Mouse (Mus musculus) macrophage (primary cell): ENCODE measurements around the gene Kif19a. TPM values are rescaled to one million over a fixed set of nuclear protein-coding genes. Genes with fewer than 3 reads are reported as not detected.

Source experiments
- H3K27ac ChIP-seq: fragments of 350-480 bp; formaldehyde crosslinking; 2 replicates; pipeline ENCODE4 v1.9.0; 2021
- H3K36me3 ChIP-seq: fragments of 350-480 bp; formaldehyde crosslinking; 2 replicates; pipeline ENCODE4 v1.9.0; 2021; ENCODE audit errors: inconsistent target
- H3K4me3 ChIP-seq: fragments of 350-480 bp; formaldehyde crosslinking; 2 replicates; pipeline ENCODE4 v1.9.0; 2021; ENCODE audit errors: inconsistent target
- H3K79me2 ChIP-seq: fragments of 350-480 bp; formaldehyde crosslinking; 2 replicates; pipeline ENCODE4 v1.9.0; 2021; ENCODE audit errors: inconsistent target
- WGBS: methylation state at CpG from one replicate; pipeline ENCODE4 v1.1.7; 2026; ENCODE audit warnings: inconsistent platforms; ENCODE audit not compliant: missing documents; 5-methylcytosine and 5-hydroxymethylcytosine counted together
- polyA plus RNA-seq: library from polyadenylated mRNA; stranded (reverse); fragments of 250-400 nt; gene quantifications from 3 replicates; pipeline ENCODE4 v1.2.4, GENCODE M21; 2018; ENCODE audit warnings: inconsistent platforms

Kif19a gene
- polyA plus RNA-seq, 1 experiment from 2014 or later, result 1.9 TPM

DNA sequence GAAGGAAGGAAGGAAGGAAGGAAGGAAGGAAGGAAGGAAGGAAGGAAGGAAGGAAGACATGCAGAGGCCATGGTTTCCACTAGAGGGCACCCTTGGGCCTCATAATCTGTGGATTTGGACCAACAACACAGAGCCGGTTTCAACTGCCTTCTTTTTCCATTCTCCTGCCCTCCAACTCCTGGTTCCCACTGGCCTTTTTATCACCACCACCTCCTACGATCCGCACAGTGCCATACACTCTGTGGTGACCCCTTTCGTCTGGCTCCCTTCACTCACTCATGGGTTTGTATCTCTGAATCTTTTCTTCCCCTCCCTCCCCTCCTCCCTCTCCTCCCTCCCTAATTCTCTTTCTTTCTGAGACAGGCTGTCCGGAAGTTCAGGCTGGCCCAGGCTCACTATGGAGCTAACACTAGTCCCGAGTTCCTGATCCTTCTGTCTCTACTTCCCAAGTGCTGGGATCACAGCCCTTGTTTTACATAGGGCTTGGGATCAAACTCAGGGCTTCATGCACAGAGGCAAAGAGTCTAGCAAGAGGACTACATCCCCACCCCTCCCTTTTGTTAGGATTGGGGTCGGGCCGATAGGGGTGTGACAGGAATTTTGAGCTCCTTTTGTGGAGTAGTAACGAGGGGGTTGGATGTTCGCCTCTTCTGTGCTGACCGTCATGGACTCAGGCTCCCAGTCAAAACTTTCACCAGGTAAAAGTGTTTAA lies 28.1 kb upstream of the Kif19a start:
- Histone ChIP-seq H3K79me2 (no peaks in the 10 kb centered on the region), H3K27ac (no peak overlapping the region), H3K36me3 (no peaks in the 10 kb centered on the region), H3K4me3 (no peak overlapping the region)
- 77% methylated on average over 8 of the region's 11 CpGs for WGBS

DNA sequence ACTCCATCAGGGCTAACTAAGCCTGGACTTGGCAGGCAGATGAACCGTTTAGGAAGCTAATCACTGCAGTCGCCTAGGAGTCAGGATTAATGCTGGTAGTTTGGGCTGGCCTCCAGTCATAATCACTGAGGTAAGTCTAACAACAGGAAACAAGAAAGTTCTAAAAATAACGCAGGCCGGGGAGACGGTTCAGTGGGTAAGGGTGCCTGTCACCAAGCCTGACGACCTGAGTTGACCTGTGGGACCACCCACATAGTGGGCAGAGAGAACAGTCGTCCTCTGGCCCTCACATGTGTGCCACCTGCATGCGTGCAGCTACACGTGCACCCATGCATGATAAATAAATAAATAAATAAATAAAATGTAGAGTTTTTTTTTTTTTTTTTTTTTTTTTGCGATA lies 24.6 kb upstream of the Kif19a start:
- Histone ChIP-seq H3K27ac (no peak overlapping the region), H3K36me3 (no peaks in the 10 kb centered on the region), H3K79me2 (no peaks in the 10 kb centered on the region), H3K4me3 (no peak overlapping the region)
- 13% methylated on average over 8 of the region's 10 CpGs for WGBS

DNA sequence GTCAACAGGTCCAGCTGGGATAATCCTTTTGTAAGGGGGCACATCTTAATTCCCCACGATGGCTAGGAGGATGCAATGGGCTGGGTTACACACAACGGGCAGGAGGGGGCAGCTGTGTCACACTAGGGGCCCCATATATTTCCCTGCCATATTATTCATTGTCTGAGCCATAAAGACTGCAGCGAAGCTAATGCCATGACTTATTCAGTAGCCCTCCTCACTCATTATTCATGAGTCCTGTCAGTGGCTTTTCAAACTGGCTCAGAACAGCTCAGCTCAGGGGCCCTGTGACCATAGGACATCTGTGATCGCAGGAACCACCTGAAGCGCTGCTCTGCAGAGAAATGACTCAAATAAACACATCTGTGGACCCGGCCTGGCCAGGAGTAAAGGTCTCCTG lies 23.7 kb upstream of the Kif19a start:
- no peak overlapping the region for H3K27ac ChIP-seq
- 78% methylated on average over 6 of the region's 6 CpGs for WGBS
- no peak overlapping the region for H3K4me3 ChIP-seq
- H3K36me3 ChIP-seq, result no peaks in the 10 kb centered on the region
- no peaks in the 10 kb centered on the region for H3K79me2 ChIP-seq

DNA sequence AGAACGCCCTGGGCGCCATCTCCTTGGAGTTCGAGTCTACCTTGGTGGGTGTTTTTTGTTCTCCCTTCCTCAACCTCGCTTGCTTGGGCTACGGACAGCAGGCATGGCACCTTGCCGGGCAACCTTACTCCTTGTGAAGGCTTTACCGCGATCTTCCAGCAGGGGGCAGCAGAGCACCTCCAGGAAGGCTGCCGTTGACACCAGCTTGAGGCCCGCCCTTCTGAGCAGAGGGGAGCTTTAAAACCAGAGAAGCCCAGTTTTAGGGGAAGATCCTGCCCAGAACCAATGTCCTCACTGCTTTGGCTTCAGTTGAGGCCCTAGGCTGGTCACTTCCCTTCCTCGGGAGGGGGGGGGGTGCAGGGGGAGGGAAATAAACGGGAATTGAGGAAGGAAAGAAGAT lies 20.1 kb upstream of the Kif19a start:
- WGBS, result 2% methylated on average over 12 of the region's 12 CpGs
- no peaks in the 10 kb centered on the region for H3K79me2 ChIP-seq
- no peak overlapping the region for H3K27ac ChIP-seq
- H3K36me3 ChIP-seq, result no peaks in the 10 kb centered on the region
- H3K4me3 ChIP-seq, result no peak overlapping the region

DNA sequence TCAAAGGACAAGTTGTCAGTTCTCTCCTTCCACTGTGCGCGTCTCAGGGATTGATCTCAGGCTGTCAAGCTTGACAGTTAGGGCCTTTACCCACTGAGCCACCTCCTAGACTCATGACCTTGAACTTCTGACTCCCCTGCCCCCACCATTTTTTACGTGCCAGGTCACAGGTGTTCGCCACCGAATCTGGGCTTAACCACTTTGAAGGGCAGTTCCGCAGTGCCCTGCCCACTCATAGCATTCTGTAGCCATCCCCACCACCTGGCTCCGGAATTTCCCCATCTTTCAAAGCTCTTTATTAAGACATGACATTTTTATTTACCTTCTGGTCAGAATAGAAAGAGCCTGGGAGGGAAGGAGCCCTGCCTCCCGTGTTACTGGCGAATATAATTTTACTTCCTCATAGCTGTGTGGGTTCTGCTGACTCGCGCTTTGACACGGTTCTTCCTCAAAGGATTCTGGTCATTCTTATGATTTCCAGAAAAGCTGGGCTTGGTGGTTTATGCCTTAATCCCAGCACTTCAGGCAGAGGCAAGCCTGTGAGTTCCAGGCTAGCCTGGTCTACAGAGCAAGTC lies 17.5 kb upstream of the Kif19a start:
- no peak overlapping the region for H3K4me3 ChIP-seq
- H3K36me3 ChIP-seq, result no peaks in the 10 kb centered on the region
- H3K79me2 ChIP-seq, result no peaks in the 10 kb centered on the region
- H3K27ac ChIP-seq, result no peak overlapping the region
- WGBS, result 23% methylated on average over 11 of the region's 12 CpGs

DNA sequence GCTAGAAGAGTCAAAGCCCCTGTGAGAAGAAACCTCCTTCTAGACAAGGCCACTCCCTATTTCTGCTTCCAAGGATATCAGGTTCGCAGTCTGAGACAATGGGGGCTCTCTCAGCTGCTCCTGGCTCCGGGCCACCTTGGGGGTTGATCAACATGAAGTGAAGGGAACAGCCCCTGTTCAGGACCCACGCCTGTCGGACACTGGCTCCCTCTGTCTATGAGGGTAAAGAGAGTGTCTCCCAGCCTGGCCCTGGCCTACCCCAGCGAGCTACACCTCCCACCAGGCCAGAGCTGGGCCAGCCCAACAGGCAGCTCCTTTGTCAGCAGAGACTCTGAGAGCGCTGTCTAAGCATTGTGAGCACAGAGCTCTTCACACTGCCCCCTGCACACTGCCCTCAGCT lies 4.7 kb downstream of the Kif19a start:
- 88% methylated on average over 6 of the region's 6 CpGs for WGBS
- no peak overlapping the region for H3K27ac ChIP-seq

DNA sequence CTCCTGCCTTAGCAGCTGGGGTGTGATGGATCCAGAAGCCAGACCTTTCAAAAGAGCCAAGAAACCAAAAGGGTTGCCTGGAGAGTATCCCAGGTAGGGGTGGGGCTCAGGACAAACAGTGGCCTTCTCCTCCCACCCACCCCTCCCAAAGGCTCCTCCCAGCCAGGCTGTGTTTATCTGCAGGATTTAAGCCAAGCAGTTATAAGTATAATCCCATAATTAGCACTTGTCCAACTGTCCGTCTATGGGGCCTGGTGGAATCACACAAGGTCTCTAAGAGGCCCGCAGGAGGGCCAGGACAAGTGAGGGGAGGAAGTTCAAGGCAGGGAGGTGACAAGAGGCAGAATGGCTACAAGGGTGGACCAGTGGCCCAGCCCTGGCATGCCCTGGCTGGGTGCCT lies 6.7 kb downstream of the Kif19a start:
- 97% methylated on average over 2 of the region's 2 CpGs for WGBS
- Histone ChIP-seq H3K36me3 (no peaks in the 10 kb centered on the region), H3K4me3 (no peak overlapping the region), H3K79me2 (no peaks in the 10 kb centered on the region), H3K27ac (no peak overlapping the region)

More for the DNA sequence above, 4.7 kb downstream of the Kif19a start:
- Histone ChIP-seq H3K79me2 (no peaks in the 10 kb centered on the region), H3K4me3 (no peak overlapping the region), H3K36me3 (no peaks in the 10 kb centered on the region)

DNA sequence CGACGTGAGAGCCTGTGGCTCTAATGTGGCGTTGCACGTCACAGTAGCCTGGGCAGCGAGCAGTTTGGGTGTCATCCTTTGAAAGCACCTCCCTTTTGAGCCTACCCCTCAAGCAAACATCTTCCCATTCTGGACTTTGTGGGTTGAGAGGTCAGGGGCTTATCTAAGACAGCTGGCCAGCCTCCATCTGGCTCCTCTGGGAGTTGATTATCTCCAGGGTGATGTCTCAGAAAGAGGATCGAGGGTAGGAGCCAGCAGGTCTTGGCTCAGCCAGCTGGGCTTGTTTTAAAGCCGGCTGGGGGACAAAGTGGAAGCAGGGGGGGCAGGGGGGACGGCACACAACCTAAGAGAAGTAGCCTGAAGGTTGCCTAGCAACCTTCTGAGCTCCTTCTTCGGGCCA lies 14.9 kb downstream of the Kif19a start:
- no peaks in the 10 kb centered on the region for H3K79me2 ChIP-seq
- 68% methylated on average over 9 of the region's 9 CpGs for WGBS
- no peaks in the 10 kb centered on the region for H3K36me3 ChIP-seq
- H3K27ac ChIP-seq, result no peak overlapping the region
- H3K4me3 ChIP-seq, result no peak overlapping the region

DNA sequence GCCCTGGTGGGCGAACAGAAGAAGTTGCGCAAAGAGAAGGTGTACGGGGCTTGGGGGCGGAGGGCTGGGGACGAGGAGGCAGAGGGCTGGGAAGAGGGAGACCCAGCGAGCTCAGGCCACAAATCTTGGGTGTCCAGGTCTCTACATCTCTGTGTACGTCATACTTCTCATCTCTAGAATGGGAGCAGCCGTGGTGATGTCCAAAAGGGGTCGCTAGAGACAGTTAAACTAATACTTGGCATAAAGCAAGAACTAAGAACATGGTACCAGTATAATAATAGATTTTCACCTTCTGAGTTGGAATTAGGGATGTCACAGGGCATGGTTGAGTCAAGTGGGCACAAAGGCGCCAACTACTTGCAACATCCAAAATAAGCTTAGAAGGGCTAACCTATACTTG lies 20.7 kb downstream of the Kif19a start:
- no peak overlapping the region for H3K27ac ChIP-seq
- H3K36me3 ChIP-seq, result no peaks in the 10 kb centered on the region
- 48% methylated on average over 10 of the region's 10 CpGs for WGBS
- no peak overlapping the region for H3K4me3 ChIP-seq
- no peaks in the 10 kb centered on the region for H3K79me2 ChIP-seq

DNA sequence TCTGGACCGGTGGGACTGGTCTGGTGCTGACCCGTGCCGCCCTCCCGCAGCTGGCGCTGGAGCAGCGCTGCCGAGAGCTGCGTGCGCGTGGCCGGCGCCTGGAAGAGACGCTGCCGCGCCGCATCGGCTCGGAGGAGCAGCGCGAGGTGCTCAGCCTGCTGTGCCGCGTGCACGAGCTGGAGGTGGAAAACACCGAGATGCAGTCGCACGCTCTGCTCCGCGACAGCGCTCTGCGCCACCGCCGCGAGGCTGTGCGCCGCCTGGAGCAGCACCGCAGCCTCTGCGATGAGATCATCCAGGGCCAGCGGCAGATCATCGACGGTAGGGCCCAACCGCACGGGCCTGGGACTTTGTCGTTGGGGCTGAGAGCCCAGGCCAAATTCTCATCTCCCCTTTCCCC lies 21.1 kb downstream of the Kif19a start:
- H3K79me2 ChIP-seq, result no peaks in the 10 kb centered on the region
- H3K27ac ChIP-seq, result no peak overlapping the region
- no peak overlapping the region for H3K4me3 ChIP-seq
- H3K36me3 ChIP-seq, result no peaks in the 10 kb centered on the region
- WGBS, result 4% methylated on average over 42 of the region's 43 CpGs

DNA sequence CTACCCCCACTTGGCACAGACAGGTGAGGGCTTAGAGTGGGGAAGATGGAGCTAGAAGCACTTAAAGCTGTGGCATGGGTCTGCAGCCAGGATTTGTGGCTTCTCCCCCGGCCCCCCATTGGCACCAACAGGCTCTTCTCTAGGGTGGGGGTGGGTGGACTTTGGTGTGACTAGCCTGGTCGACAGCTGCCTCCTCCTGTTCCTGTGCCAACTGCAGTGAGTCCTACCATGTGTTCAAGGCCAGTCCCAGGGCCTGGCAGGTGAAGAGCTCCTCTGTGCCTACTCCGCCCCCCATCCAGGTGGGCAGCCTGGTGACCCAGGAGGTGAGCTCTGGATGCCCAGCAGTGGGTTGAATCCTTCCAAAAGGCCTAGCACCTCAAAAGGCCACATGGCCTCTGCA lies 22.4 kb downstream of the Kif19a start:
- no peak overlapping the region for H3K4me3 ChIP-seq
- H3K79me2 ChIP-seq, result no peaks in the 10 kb centered on the region
- WGBS, result 95% methylated on average over 3 of the region's 3 CpGs
- H3K36me3 ChIP-seq, result no peaks in the 10 kb centered on the region
- H3K27ac ChIP-seq, result no peak overlapping the region

DNA sequence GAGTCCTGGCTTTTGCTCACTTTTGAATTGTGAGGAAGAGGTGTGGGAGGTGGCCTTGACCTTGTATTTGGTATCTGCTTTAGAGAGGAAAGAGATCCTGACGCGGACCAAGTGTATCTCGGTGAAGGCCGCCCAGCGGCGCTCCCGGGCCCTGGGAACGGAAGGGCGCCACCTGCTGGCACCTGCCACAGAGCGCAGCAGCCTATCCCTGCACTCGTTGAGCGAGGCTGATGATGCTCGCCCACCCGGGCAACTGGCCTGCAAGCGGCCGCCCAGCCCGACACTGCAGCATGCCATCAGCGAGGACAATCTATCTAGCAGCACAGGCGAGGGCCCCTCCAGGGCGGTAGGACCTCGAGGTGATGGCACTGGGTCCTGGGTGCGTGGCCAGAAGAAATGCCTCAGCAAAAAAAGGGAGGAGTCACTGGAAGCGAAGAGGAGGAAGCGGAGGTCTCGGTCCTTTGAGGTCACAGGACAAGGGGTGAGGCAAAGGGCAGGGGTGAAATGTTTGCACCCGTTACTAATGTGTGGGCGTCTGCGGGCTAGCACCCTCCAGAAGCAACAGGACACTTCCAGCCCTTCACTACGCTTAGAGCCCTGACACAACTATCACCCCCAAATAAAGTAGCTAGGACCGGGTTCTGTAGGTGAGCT lies 24.0 kb downstream of the Kif19a start:
- Histone ChIP-seq H3K27ac (no peak overlapping the region), H3K79me2 (no peaks in the 10 kb centered on the region), H3K4me3 (no peak overlapping the region), H3K36me3 (no peaks in the 10 kb centered on the region)
- 13% methylated on average over 28 of the region's 30 CpGs for WGBS

DNA sequence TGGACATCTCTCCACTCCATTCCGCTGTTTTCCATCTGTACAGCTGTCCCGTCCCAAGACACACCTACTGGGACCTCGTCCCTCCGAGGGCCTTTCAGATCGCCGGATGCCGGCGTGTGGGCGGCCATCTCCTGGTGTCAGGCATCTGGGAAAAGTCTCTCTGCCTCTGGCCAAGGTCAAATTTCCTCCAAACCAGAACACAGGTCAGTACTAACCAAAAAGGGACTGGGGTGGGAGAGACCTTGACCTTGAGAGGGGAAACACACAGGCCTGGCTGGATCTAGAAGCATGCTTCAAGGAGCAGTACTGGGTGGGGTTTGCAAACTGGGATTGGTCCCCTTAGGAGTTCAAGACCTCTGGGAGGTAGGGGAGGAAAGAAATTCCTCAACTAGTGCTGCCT lies 24.5 kb downstream of the Kif19a start:
- 93% methylated on average over 9 of the region's 9 CpGs for WGBS
- Histone ChIP-seq H3K79me2 (no peaks in the 10 kb centered on the region), H3K27ac (no peak overlapping the region), H3K4me3 (no peak overlapping the region), H3K36me3 (no peaks in the 10 kb centered on the region)

DNA sequence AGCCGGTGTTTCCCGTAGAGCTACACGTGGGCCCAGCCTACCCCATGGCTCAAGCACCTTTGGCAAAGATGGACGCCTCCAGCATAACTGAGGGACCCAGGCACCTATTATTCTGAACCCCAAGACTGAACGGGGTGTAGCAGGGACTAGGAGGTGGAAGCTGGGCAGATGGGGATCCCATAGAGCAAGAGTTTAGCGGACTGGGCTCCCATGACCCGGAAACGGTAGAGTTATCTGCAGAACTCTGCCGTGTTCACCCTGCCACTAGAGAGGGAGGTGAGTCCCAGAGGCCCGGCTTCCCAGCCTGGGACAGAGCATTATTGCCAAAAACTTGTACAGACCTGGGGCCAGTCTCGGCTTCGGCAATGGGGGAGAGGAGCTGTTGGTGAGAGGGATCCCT lies 25.0 kb downstream of the Kif19a start:
- Histone ChIP-seq H3K27ac (no peak overlapping the region), H3K79me2 (no peaks in the 10 kb centered on the region), H3K36me3 (no peaks in the 10 kb centered on the region), H3K4me3 (no peak overlapping the region)
- WGBS, result 81% methylated on average over 10 of the region's 12 CpGs

DNA sequence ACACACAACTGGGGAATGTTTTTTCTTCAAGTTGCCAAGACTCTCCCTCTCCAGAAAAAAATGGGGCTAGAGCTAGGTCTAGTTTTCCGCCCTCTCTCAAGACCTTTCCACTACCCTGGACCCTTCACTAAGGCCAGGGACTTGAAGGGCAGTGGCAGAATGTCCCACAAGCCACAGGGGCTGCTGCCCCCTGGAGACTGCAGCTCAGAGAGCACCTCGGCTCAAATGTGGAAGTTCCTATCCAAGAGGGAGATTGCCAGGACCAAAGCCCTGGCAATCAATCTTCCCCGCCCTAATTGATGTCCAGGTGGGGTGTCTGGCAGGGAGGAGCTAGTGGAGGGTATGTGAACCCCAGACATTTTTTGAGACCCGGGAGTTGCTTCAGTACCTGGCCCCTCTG lies 25.7 kb downstream of the Kif19a start:
- Histone ChIP-seq H3K27ac (no peak overlapping the region), H3K79me2 (no peaks in the 10 kb centered on the region), H3K4me3 (no peak overlapping the region), H3K36me3 (no peaks in the 10 kb centered on the region)
- WGBS, result 30% methylated on average over 4 of the region's 4 CpGs
